Mouse (Mus musculus): ENCODE results near the gene Gm45234. TPM values are rescaled to one million over a fixed set of nuclear protein-coding genes. Genes with fewer than 3 reads are reported as not detected.

The Gm45234 gene
- polyA plus RNA-seq, 1 experiment from 2014 or later = not detected

GRCm38 (mm10) chr6:124699962-124700610 lies 55.7 kb downstream of the Gm45234 start:
- peak; percentile 46; the same call in 1 of the 2 replicates for ATAC-seq (ENCODE audit: low FRiP score, low read depth)
- H3K36me3 ChIP-seq = peaks cover 41% of the 10 kb centered on the region
- 80% methylated on average over 11 of the region's 11 CpGs for WGBS

GRCm38 (mm10) chr6:124699366-124699765 lies 56.5 kb downstream of the Gm45234 start:
- Histone ChIP-seq H3K4me2 (no peak overlapping the region), H3K4me1 (replicated peaks) (peaks cover 5% of the 10 kb centered on the region), H3K9ac (no peak overlapping the region), H3K4me3 (no peak overlapping the region), H3K27ac (replicated peaks) (no peak overlapping the region), H3K27me3 (no peaks in the 10 kb centered on the region), H3K36me3 (peaks cover 34% of the 10 kb centered on the region), H3K9me3 (no peaks in the 10 kb centered on the region)
- 93% methylated on average over 4 of the region's 4 CpGs for WGBS
- no peak for ATAC-seq (ENCODE audit: low FRiP score, low read depth)

More at GRCm38 (mm10) chr6:124699962-124700610, 55.7 kb downstream of the Gm45234 start:
- Histone ChIP-seq H3K9me3 (no peaks in the 10 kb centered on the region), H3K27ac (replicated peaks) (no peak overlapping the region), H3K27me3 (no peaks in the 10 kb centered on the region), H3K4me1 (replicated peaks) (no peaks in the 10 kb centered on the region), H3K4me2 (no peak overlapping the region), H3K9ac (no peak overlapping the region), H3K4me3 (no peak overlapping the region)

GRCm38 (mm10) chr6:124698751-124699150 lies 57.1 kb downstream of the Gm45234 start:
- WGBS = 90% methylated on average over 6 of the region's 6 CpGs
- Histone ChIP-seq H3K4me2 (no peak overlapping the region), H3K27me3 (no peaks in the 10 kb centered on the region), H3K4me3 (no peak overlapping the region), H3K4me1 (replicated peaks) (peaks cover 11% of the 10 kb centered on the region), H3K9ac (no peak overlapping the region), H3K27ac (replicated peaks) (no peak overlapping the region), H3K36me3 (peaks cover 28% of the 10 kb centered on the region), H3K9me3 (no peaks in the 10 kb centered on the region)
- no peak for ATAC-seq (ENCODE audit: low FRiP score, low read depth)

- ATAC-seq (ENCODE audit: low FRiP score, low read depth) = no peak
- 91% methylated on average over 7 of the region's 7 CpGs for WGBS
- no peaks in the 10 kb centered on the region for H3K9me3 ChIP-seq
- H3K27ac ChIP-seq (replicated peaks) = no peak overlapping the region
- peaks cover 8% of the 10 kb centered on the region; the same call in 1 of the 2 replicates for H3K36me3 ChIP-seq
- H3K4me1 ChIP-seq (replicated peaks) = peaks cover 15% of the 10 kb centered on the region
- no peaks in the 10 kb centered on the region for H3K27me3 ChIP-seq
- H3K4me2 ChIP-seq = no peak overlapping the region
- no peak overlapping the region for H3K9ac ChIP-seq
- H3K4me3 ChIP-seq = no peak overlapping the region
Observed at GRCm38 (mm10) chr6:124696441-124697150, 59.2 kb downstream of the Gm45234 start.

GRCm38 (mm10) chr6:124694166-124694955 lies 61.5 kb downstream of the Gm45234 start:
- H3K4me2 ChIP-seq = peak overlapping the region; percentile 7; the same call in 1 of the 2 replicates
- peak overlapping the region; percentile 56 for H3K27ac ChIP-seq (replicated peaks)
- no peaks in the 10 kb centered on the region for H3K36me3 ChIP-seq
- H3K4me3 ChIP-seq = no peak overlapping the region
- no peaks in the 10 kb centered on the region for H3K27me3 ChIP-seq
- H3K4me1 ChIP-seq (replicated peaks) = peaks cover 15% of the 10 kb centered on the region
- WGBS = 67% methylated on average over 15 of the region's 15 CpGs
- H3K9ac ChIP-seq = no peak overlapping the region
- no peaks in the 10 kb centered on the region for H3K9me3 ChIP-seq
- peak; percentile 85; the same call in 1 of the 2 replicates for ATAC-seq (ENCODE audit: low FRiP score, low read depth)

- H3K4me1 ChIP-seq (replicated peaks) = peaks cover 15% of the 10 kb centered on the region
- H3K27ac ChIP-seq (replicated peaks) = no peak overlapping the region
- H3K4me2 ChIP-seq = no peak overlapping the region
- ATAC-seq (ENCODE audit: low FRiP score, low read depth) = no peak
- 80% methylated on average over 15 of the region's 15 CpGs for WGBS
- no peaks in the 10 kb centered on the region for H3K27me3 ChIP-seq
- no peak overlapping the region for H3K9ac ChIP-seq
- no peaks in the 10 kb centered on the region for H3K9me3 ChIP-seq
- H3K4me3 ChIP-seq = no peak overlapping the region
- H3K36me3 ChIP-seq = no peaks in the 10 kb centered on the region
Observed at GRCm38 (mm10) chr6:124693243-124693981, 62.4 kb downstream of the Gm45234 start.

GRCm38 (mm10) chr6:124690517-124690916 lies 65.3 kb downstream of the Gm45234 start:
- Histone ChIP-seq H3K27me3 (no peaks in the 10 kb centered on the region), H3K9ac (no peak overlapping the region), H3K4me3 (no peak overlapping the region), H3K9me3 (no peaks in the 10 kb centered on the region), H3K36me3 (no peaks in the 10 kb centered on the region), H3K4me2 (no peak overlapping the region), H3K27ac (replicated peaks) (no peak overlapping the region), H3K4me1 (replicated peaks) (peaks cover 15% of the 10 kb centered on the region)
- WGBS = 97% methylated on average over 3 of the region's 3 CpGs
- no peak for ATAC-seq (ENCODE audit: low FRiP score, low read depth)

MicroRNA genes within 50 kb of the gene (microRNA counts, 519-probe panel; counts per million panel counts)
- microRNA mmu-miR-141 (not detected), microRNA mmu-miR-200c (992 counts per million, percentile 2 among the panel's probes with 10 or more counts)

Small RNAs within 50 kb of the gene (microRNA-seq; reads per million reads assigned to microRNA genes)
- gene Mir141 (2.8 reads per million, percentile 10 among the genes with 10 or more reads in this experiment), gene Mir200c (34.4 reads per million, percentile 39 among the genes with 10 or more reads in this experiment)

Other genes starting within 250 kb of the Gm45234 start
- gene C1ra, start 243.6 kb downstream of the Gm45234 start, polyA plus RNA-seq (2015; fragmentation: Nextera tagmentation; extraction: Ambion mirVana) = 0.35 and 0.38 TPM in 2 replicates
- gene C1s1, start 213.7 kb downstream of the Gm45234 start, polyA plus RNA-seq (2015; fragmentation: Nextera tagmentation; extraction: Ambion mirVana) = 0.62 and 1.1 TPM in 2 replicates
- gene C1rb, start 185.7 kb downstream of the Gm45234 start, polyA plus RNA-seq (2015; fragmentation: Nextera tagmentation; extraction: Ambion mirVana) = not detected in 2 replicates
- gene C1s2, start 119.9 kb downstream of the Gm45234 start, polyA plus RNA-seq (2015; fragmentation: Nextera tagmentation; extraction: Ambion mirVana) = 0.08 and 0.10 TPM in 2 replicates
- gene Lpcat3, start 93.0 kb downstream of the Gm45234 start, polyA plus RNA-seq (2015; fragmentation: Nextera tagmentation; extraction: Ambion mirVana) = 46.7 and 49.9 TPM in 2 replicates
- 100.0 and 104 TPM in 2 replicates for gene Emg1, start 43.8 kb downstream of the Gm45234 start, polyA plus RNA-seq (2015; fragmentation: Nextera tagmentation; extraction: Ambion mirVana)
- 260 and 270 TPM in 2 replicates for gene Phb2, start 43.7 kb downstream of the Gm45234 start, polyA plus RNA-seq (2015; fragmentation: Nextera tagmentation; extraction: Ambion mirVana)
- 3.7 and 6.6 TPM in 2 replicates for gene Ptpn6, start 17.3 kb downstream of the Gm45234 start, polyA plus RNA-seq (2015; fragmentation: Nextera tagmentation; extraction: Ambion mirVana)
- gene Grcc10, start 14.6 kb downstream of the Gm45234 start, polyA plus RNA-seq (2015; fragmentation: Nextera tagmentation; extraction: Ambion mirVana) = 626 and 628 TPM in 2 replicates
- gene Atn1, start 503 bp upstream of the Gm45234 start, polyA plus RNA-seq (2015; fragmentation: Nextera tagmentation; extraction: Ambion mirVana) = 26.8 and 30.4 TPM in 2 replicates
- 141 and 144 TPM in 2 replicates for gene Eno2, start 13.7 kb upstream of the Gm45234 start, polyA plus RNA-seq (2015; fragmentation: Nextera tagmentation; extraction: Ambion mirVana)
- gene Lrrc23, start 23.7 kb upstream of the Gm45234 start, polyA plus RNA-seq (2015; fragmentation: Nextera tagmentation; extraction: Ambion mirVana) = 3.3 and 4.8 TPM in 2 replicates
- 9.0 and 9.3 TPM in 2 replicates for gene Spsb2, start 52.6 kb upstream of the Gm45234 start, polyA plus RNA-seq (2015; fragmentation: Nextera tagmentation; extraction: Ambion mirVana)
- 468 and 478 TPM in 2 replicates for gene Tpi1, start 58.3 kb upstream of the Gm45234 start, polyA plus RNA-seq (2015; fragmentation: Nextera tagmentation; extraction: Ambion mirVana)
- gene Usp5, start 73.5 kb upstream of the Gm45234 start, polyA plus RNA-seq (2015; fragmentation: Nextera tagmentation; extraction: Ambion mirVana) = 203 and 209 TPM in 2 replicates
- gene Cdca3, start 73.5 kb upstream of the Gm45234 start, polyA plus RNA-seq (2015; fragmentation: Nextera tagmentation; extraction: Ambion mirVana) = 35.3 and 44.0 TPM in 2 replicates
- 0.83 and 3.3 TPM in 2 replicates for gene Gnb3, start 84.3 kb upstream of the Gm45234 start, polyA plus RNA-seq (2015; fragmentation: Nextera tagmentation; extraction: Ambion mirVana)
- 17.1 and 18.7 TPM in 2 replicates for gene P3h3, start 101.7 kb upstream of the Gm45234 start, polyA plus RNA-seq (2015; fragmentation: Nextera tagmentation; extraction: Ambion mirVana)
- gene Gpr162, start 108.0 kb upstream of the Gm45234 start, polyA plus RNA-seq (2015; fragmentation: Nextera tagmentation; extraction: Ambion mirVana) = 33.9 and 37.5 TPM in 2 replicates
- 0.14 and 0.32 TPM in 2 replicates for gene Cd4, start 132.2 kb upstream of the Gm45234 start, polyA plus RNA-seq (2015; fragmentation: Nextera tagmentation; extraction: Ambion mirVana)
- 3.1 and 3.5 TPM in 2 replicates for gene Lag3, start 155.7 kb upstream of the Gm45234 start, polyA plus RNA-seq (2015; fragmentation: Nextera tagmentation; extraction: Ambion mirVana)
- 766 and 864 TPM in 2 replicates for gene Ptms, start 164.1 kb upstream of the Gm45234 start, polyA plus RNA-seq (2015; fragmentation: Nextera tagmentation; extraction: Ambion mirVana)
- gene Mlf2, start 175.4 kb upstream of the Gm45234 start, polyA plus RNA-seq (2015; fragmentation: Nextera tagmentation; extraction: Ambion mirVana) = 565 and 615 TPM in 2 replicates
- 92.5 and 102 TPM in 2 replicates for gene Cops7a, start 209.5 kb upstream of the Gm45234 start, polyA plus RNA-seq (2015; fragmentation: Nextera tagmentation; extraction: Ambion mirVana)
- gene Pianp, start 240.7 kb upstream of the Gm45234 start, polyA plus RNA-seq (2015; fragmentation: Nextera tagmentation; extraction: Ambion mirVana) = 58.8 and 73.5 TPM in 2 replicates